Mouse (Mus musculus) left cerebral cortex, adult 9 months (tissue): ENCODE data around the gene Cfap36.

Experiments used
- DNase-seq, 2 experiments: peaks; one replicate each; pipeline ENCODE4 v3.0.0; 2022; ENCODE audit warnings: low spot score in 2 of 2

Cfap36 gene

GRCm38 (mm10) chr11:29246883-29247650 lies at the start of gene Cfap36:
Cfap36 (minus strand) TSS chr11:29247409.
- peak; percentile 91 to 94 for DNase-seq

- DNase-seq: no peak
Observed at GRCm38 (mm10) chr11:29287305-29287704, 40.1 kb upstream of the Cfap36 start.

- no peak for DNase-seq
Observed at GRCm38 (mm10) chr11:29286040-29286439, 38.8 kb upstream of the Cfap36 start.

- no peak for DNase-seq
Observed at GRCm38 (mm10) chr11:29274758-29275157, 27.5 kb upstream of the Cfap36 start.

GRCm38 (mm10) chr11:29267824-29268223 lies 20.6 kb upstream of the Cfap36 start:
- DNase-seq: peak in 1 of 2 experiments; percentile 60

- no peak for DNase-seq
Observed at GRCm38 (mm10) chr11:29254643-29255042, 7.4 kb upstream of the Cfap36 start.

GRCm38 (mm10) chr11:29248386-29248785 lies 1.2 kb upstream of the Cfap36 start:
- no peak for DNase-seq

GRCm38 (mm10) chr11:29247725-29248124 lies 516 bp upstream of the Cfap36 start:
- no peak for DNase-seq

GRCm38 (mm10) chr11:29245988-29246387 lies 1.2 kb downstream of the Cfap36 start:
- no peak for DNase-seq

- DNase-seq: no peak
Observed at GRCm38 (mm10) chr11:29241961-29242360, 5.2 kb downstream of the Cfap36 start.

GRCm38 (mm10) chr11:29239353-29239752 lies 7.9 kb downstream of the Cfap36 start:
- DNase-seq: no peak

- DNase-seq: no peak
Observed at GRCm38 (mm10) chr11:29238551-29238950, 8.7 kb downstream of the Cfap36 start.

GRCm38 (mm10) chr11:29238047-29238446 lies 9.2 kb downstream of the Cfap36 start:
- no peak for DNase-seq

- DNase-seq: no peak
Observed at GRCm38 (mm10) chr11:29237364-29237763, 9.8 kb downstream of the Cfap36 start.

GRCm38 (mm10) chr11:29233569-29233968 lies 13.6 kb downstream of the Cfap36 start:
- DNase-seq: no peak

- DNase-seq: no peak
Observed at GRCm38 (mm10) chr11:29228957-29229356, 18.3 kb downstream of the Cfap36 start.

GRCm38 (mm10) chr11:29224754-29225153 lies 22.5 kb downstream of the Cfap36 start:
- no peak for DNase-seq

- no peak for DNase-seq
Observed at GRCm38 (mm10) chr11:29222310-29222709, 24.9 kb downstream of the Cfap36 start.

GRCm38 (mm10) chr11:29219055-29219454 lies 28.2 kb downstream of the Cfap36 start:
- DNase-seq: no peak

GRCm38 (mm10) chr11:29216196-29216595 lies 31.0 kb downstream of the Cfap36 start:
- no peak for DNase-seq

- DNase-seq: no peak
Observed at GRCm38 (mm10) chr11:29209774-29210173, 37.4 kb downstream of the Cfap36 start.

- DNase-seq: no peak
Observed at GRCm38 (mm10) chr11:29203653-29204052, 43.6 kb downstream of the Cfap36 start.

- no peak for DNase-seq
Observed at GRCm38 (mm10) chr11:29188981-29189380, 58.2 kb downstream of the Cfap36 start.

GRCm38 (mm10) chr11:29181751-29182150 lies 65.5 kb downstream of the Cfap36 start:
- no peak for DNase-seq
